Mouse (Mus musculus) stomach, adult 2 months (tissue): ENCODE results near the gene Gm21775. TPM values are rescaled to one million over a fixed set of nuclear protein-coding genes. Genes with fewer than 3 reads are reported as not detected.

Source experiments
- polyA plus RNA-seq: library from polyadenylated mRNA; depleted of rRNA; stranded (reverse); fragments of >200 nt; gene quantifications from 2 replicates; pipeline ENCODE4 v1.2.3, GENCODE M21; 2012; rRNA removed

Gm21775 gene
- not detected in 2 replicates for polyA plus RNA-seq

GRCm38 (mm10) chrY:10553153-10553552 is at the start of gene Gm21775:
TSS of gene Gm21775 (plus strand) at chrY:10553453.

GRCm38 (mm10) chrY:10535942-10536341 is 17.3 kb upstream of the Gm21775 start, which contains the start of gene Gm20737:
TSS of gene Gm20737 (minus strand) at chrY:10536042.

Other genes with a start within 250 kb of the Gm21775 start
- gene Gm20834, start 228.9 kb upstream of the Gm21775 start, polyA plus RNA-seq, result not detected in 2 replicates
- not detected in 2 replicates for gene Gm28510, start 140.7 kb upstream of the Gm21775 start, polyA plus RNA-seq
- not detected in 2 replicates for gene Gm20737, start 17.4 kb upstream of the Gm21775 start, polyA plus RNA-seq
- not detected in 2 replicates for gene Gm21900, start 62.9 kb downstream of the Gm21775 start, polyA plus RNA-seq
- gene Gm20777, start 199.0 kb downstream of the Gm21775 start, polyA plus RNA-seq, result not detected in 2 replicates